Mouse (Mus musculus) erythroblast, embryonic 14.5 days (primary cell): Measurements from ENCODE around the gene Pxt1. TPM values are rescaled to one million over a fixed set of nuclear protein-coding genes. Genes with fewer than 3 reads are reported as not detected.

Experiments used
- H3K27me3 ChIP-seq: 2 replicates; pipeline ENCODE4 v1.6.1; 2012; ENCODE audit warnings: inconsistent platforms; ENCODE audit not compliant: control insufficient read depth
- H3K36me3 ChIP-seq: 2 replicates; pipeline ENCODE4 v1.6.1; 2012; ENCODE audit warnings: mild to moderate bottlenecking, inconsistent platforms; ENCODE audit not compliant: control insufficient read depth
- H3K4me1 ChIP-seq: 2 replicates; pipeline ENCODE4 v1.6.1; 2012; ENCODE audit warnings: inconsistent platforms; ENCODE audit not compliant: control insufficient read depth
- H3K4me3 ChIP-seq: replicated peaks from 2 replicates; pipeline ENCODE3; 2012; ENCODE audit warnings: moderate library complexity, mild to moderate bottlenecking, inconsistent platforms
- H3K9me3 ChIP-seq: 2 replicates; pipeline ENCODE4 v1.6.1; 2012; ENCODE audit warnings: low read length, inconsistent platforms, mixed read lengths; ENCODE audit not compliant: control insufficient read depth
- GATA1 ChIP-seq: IDR thresholded peaks from 2 replicates; pipeline ENCODE4 v1.6.1; 2012; ENCODE audit warnings: low read length, inconsistent platforms, mixed read lengths
- TAL1 ChIP-seq: IDR thresholded peaks from 3 replicates; pipeline ENCODE4 v1.6.1; 2012; ENCODE audit warnings: low read length, inconsistent platforms, mixed read lengths
- polyA plus RNA-seq: library from polyadenylated mRNA; stranded (reverse); fragments of >175 nt; gene quantifications from 2 replicates; pipeline ENCODE4 v1.2.3, GENCODE M21; 2012

The Pxt1 gene
- polyA plus RNA-seq, 1 experiment, result 0.09 TPM

GRCm38 (mm10) chr17:28982591-28982990, 39.0 kb upstream of the Pxt1 start:
- no peak for TF ChIP-seq GATA1
- TF ChIP-seq TAL1, result no peak
- Histone ChIP-seq H3K27me3 (no peaks in the 10 kb centered on the region), H3K36me3 (peaks cover 84% of the 10 kb centered on the region), H3K9me3 (no peaks in the 10 kb centered on the region), H3K4me3 (no peak overlapping the region), H3K4me1 (no peaks in the 10 kb centered on the region)

- H3K36me3 ChIP-seq, result peaks cover 82% of the 10 kb centered on the region
- no peak overlapping the region for H3K4me3 ChIP-seq
- no peaks in the 10 kb centered on the region for H3K27me3 ChIP-seq
- TF ChIP-seq GATA1 (no peak), TAL1 (no peak)
- no peaks in the 10 kb centered on the region for H3K4me1 ChIP-seq
- H3K9me3 ChIP-seq, result no peaks in the 10 kb centered on the region
Measured at GRCm38 (mm10) chr17:28981081-28981480, 37.4 kb upstream of the Pxt1 start.

GRCm38 (mm10) chr17:28979091-28979490, 35.5 kb upstream of the Pxt1 start:
- TF ChIP-seq GATA1, result no peak
- TF ChIP-seq TAL1, result no peak
- H3K27me3 ChIP-seq, result no peaks in the 10 kb centered on the region
- H3K4me3 ChIP-seq, result no peak overlapping the region
- H3K9me3 ChIP-seq, result no peaks in the 10 kb centered on the region
- peaks cover 88% of the 10 kb centered on the region for H3K36me3 ChIP-seq
- H3K4me1 ChIP-seq, result no peaks in the 10 kb centered on the region

GRCm38 (mm10) chr17:28970122-28970521, 26.5 kb upstream of the Pxt1 start:
- H3K4me1 ChIP-seq, result peaks cover 19% of the 10 kb centered on the region
- no peak overlapping the region for H3K4me3 ChIP-seq
- no peaks in the 10 kb centered on the region for H3K9me3 ChIP-seq
- H3K27me3 ChIP-seq, result no peaks in the 10 kb centered on the region
- peaks cover 100% of the 10 kb centered on the region for H3K36me3 ChIP-seq
- TF ChIP-seq GATA1 (no peak), TAL1 (no peak)

GRCm38 (mm10) chr17:28967021-28967610, 23.5 kb upstream of the Pxt1 start:
- TF ChIP-seq GATA1 (no peak), TAL1 (no peak)
- Histone ChIP-seq H3K27me3 (no peaks in the 10 kb centered on the region), H3K4me1 (peaks cover 22% of the 10 kb centered on the region), H3K4me3 (no peak overlapping the region), H3K36me3 (peaks cover 100% of the 10 kb centered on the region), H3K9me3 (no peaks in the 10 kb centered on the region)

- Histone ChIP-seq H3K9me3 (no peaks in the 10 kb centered on the region), H3K4me1 (peaks cover 27% of the 10 kb centered on the region), H3K36me3 (peaks cover 100% of the 10 kb centered on the region), H3K27me3 (no peaks in the 10 kb centered on the region), H3K4me3 (no peak overlapping the region)
- TF ChIP-seq GATA1, result no peak
- TF ChIP-seq TAL1, result no peak
Measured at GRCm38 (mm10) chr17:28961596-28961995, 18.0 kb upstream of the Pxt1 start.

GRCm38 (mm10) chr17:28960597-28960996, 17.0 kb upstream of the Pxt1 start:
- TF ChIP-seq GATA1 (no peak), TAL1 (no peak)
- Histone ChIP-seq H3K36me3 (peaks cover 100% of the 10 kb centered on the region), H3K4me1 (peaks cover 33% of the 10 kb centered on the region), H3K4me3 (no peak overlapping the region), H3K27me3 (no peaks in the 10 kb centered on the region), H3K9me3 (peaks cover 6% of the 10 kb centered on the region)

- Histone ChIP-seq H3K4me1 (peaks cover 52% of the 10 kb centered on the region), H3K27me3 (no peaks in the 10 kb centered on the region), H3K9me3 (peaks cover 6% of the 10 kb centered on the region), H3K36me3 (peaks cover 56% of the 10 kb centered on the region), H3K4me3 (peak overlapping the region; percentile 73)
- no peak for TF ChIP-seq GATA1
- no peak for TF ChIP-seq TAL1
Measured at GRCm38 (mm10) chr17:28954416-28954815, 10.8 kb upstream of the Pxt1 start.

- peaks cover 6% of the 10 kb centered on the region for H3K9me3 ChIP-seq
- peaks cover 45% of the 10 kb centered on the region for H3K36me3 ChIP-seq
- TF ChIP-seq TAL1 (no peak), GATA1 (no peak)
- no peaks in the 10 kb centered on the region for H3K27me3 ChIP-seq
- peak overlapping the region; percentile 73 for H3K4me3 ChIP-seq
- peaks cover 48% of the 10 kb centered on the region for H3K4me1 ChIP-seq
Measured at GRCm38 (mm10) chr17:28953251-28953650, 9.6 kb upstream of the Pxt1 start.
